Mouse (Mus musculus) heart, embryonic 13.5 days (tissue): Measurements from ENCODE around the gene Bcas3. TPM values are rescaled to one million over a fixed set of nuclear protein-coding genes. Genes with fewer than 3 reads are reported as not detected.

Source experiments
- ATAC-seq: fragments of 200-750 bp; cut with Nextera tagmentation; 2 replicates; pipeline ENCODE4 v1.8.0; 2017; ENCODE audit warnings: moderate TSS enrichment; ENCODE audit not compliant: insufficient number of reproducible peaks, low FRiP score, low TSS enrichment; ENCODE audit errors: extremely low read depth
- H3K27ac ChIP-seq: fragments of 300-500 bp; sonication (generic); replicated peaks from 2 replicates; pipeline ENCODE4 v1.5.1; 2015; ENCODE audit warnings: moderate library complexity, mild to moderate bottlenecking, inconsistent platforms
- H3K27me3 ChIP-seq: fragments of 300-500 bp; sonication (generic); replicated peaks from 2 replicates; pipeline ENCODE4 v1.6.1; 2015; ENCODE audit warnings: mild to moderate bottlenecking, inconsistent platforms
- H3K36me3 ChIP-seq: fragments of 300-500 bp; sonication (generic); 2 replicates; pipeline ENCODE4 v1.6.1; 2015; ENCODE audit warnings: mild to moderate bottlenecking, inconsistent platforms
- H3K4me1 ChIP-seq: fragments of 300-500 bp; sonication (generic); 2 replicates; pipeline ENCODE4 v1.6.1; 2015; ENCODE audit warnings: inconsistent platforms
- H3K4me2 ChIP-seq: fragments of 300-500 bp; sonication (generic); 2 replicates; pipeline ENCODE4 v1.6.1; 2015; ENCODE audit warnings: inconsistent platforms, mild to moderate bottlenecking, moderate library complexity
- H3K4me3 ChIP-seq: fragments of 300-500 bp; sonication (generic); 2 replicates; pipeline ENCODE4 v1.5.1; 2015; ENCODE audit warnings: moderate library complexity, mild to moderate bottlenecking, inconsistent platforms
- H3K9ac ChIP-seq: fragments of 300-500 bp; sonication (generic); 2 replicates; pipeline ENCODE4 v1.6.1; 2015; ENCODE audit warnings: inconsistent platforms, mild to moderate bottlenecking, moderate library complexity
- H3K9me3 ChIP-seq: fragments of 300-500 bp; sonication (generic); 2 replicates; pipeline ENCODE4 v1.6.1; 2016; ENCODE audit warnings: inconsistent platforms
- WGBS: fragments of 180-500 bp; shearing (Covaris S2); methylation state at CpG from one replicate; pipeline ENCODE4 v1.1.7; 2015; ENCODE audit warnings: mixed read lengths; 5-methylcytosine and 5-hydroxymethylcytosine counted together
- polyA plus RNA-seq: library from polyadenylated mRNA; unstranded; fragments of >200 nt; fragmentation: Nextera tagmentation; extraction: Ambion mirVana; gene quantifications from 2 replicates; pipeline ENCODE4 v1.2.1, GENCODE M21; 2015

Bcas3 gene
- polyA plus RNA-seq, 1 experiment from 2014 or later, result 18.3 TPM

DNA sequence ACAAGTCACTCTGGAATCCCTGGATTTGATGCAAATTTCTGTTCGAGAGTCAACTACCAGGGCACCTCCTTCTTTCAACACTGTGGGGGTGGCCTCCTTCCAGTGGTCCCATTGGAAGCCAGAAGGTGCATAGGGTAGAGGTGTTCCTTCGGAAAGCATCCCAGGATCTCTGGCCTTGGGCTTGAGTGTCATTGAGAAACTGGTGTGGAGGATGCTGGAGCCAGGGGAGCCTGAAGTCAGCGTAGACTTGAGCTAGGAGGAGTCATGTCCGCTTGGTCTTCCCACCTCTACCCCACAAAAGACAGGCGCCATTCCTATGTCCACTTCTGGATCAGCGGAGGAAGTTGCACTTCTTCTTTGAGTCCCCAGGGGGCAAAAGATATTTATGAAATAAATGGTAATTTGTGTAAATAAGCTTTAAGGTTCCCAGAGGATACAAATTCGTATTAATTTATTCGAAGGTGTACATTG, 488.3 kb downstream of the Bcas3 start:
- Histone ChIP-seq H3K9ac (peak overlapping the region; percentile 90), H3K4me1 (peaks cover 59% of the 10 kb centered on the region), H3K9me3 (no peaks in the 10 kb centered on the region), H3K4me3 (peak overlapping the region; percentile 73), H3K36me3 (no peaks in the 10 kb centered on the region), H3K4me2 (peak overlapping the region; percentile 88), H3K27me3 (peaks cover 82% of the 10 kb centered on the region), H3K27ac (0 out of 2 replicates have a peak overlapping the region, but pooled peaks have one; percentile 3)
- WGBS, result 28% methylated on average over 8 of the region's 8 CpGs
- no peak for ATAC-seq

DNA sequence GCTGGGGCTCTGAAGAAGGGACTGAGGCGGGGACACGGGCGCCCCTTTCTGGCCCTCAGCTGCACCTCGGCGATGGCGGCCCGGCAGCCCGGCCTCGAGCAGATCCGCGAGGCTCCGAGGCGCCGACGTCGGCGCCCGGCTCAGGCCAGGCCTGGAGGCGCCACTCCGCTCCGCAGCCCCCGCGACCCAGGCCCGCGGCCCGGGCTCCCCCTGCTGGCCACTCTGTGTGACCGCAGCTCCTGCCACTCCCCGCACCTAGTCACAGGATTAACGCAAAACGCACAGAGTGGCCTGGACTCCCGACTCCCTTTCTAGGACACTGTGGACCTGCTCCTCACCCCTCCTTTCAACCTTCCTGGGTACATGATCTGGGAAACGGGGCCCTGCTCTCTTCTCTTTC, 489.0 kb downstream of the Bcas3 start:
- no peaks in the 10 kb centered on the region for H3K9me3 ChIP-seq
- peaks cover 82% of the 10 kb centered on the region for H3K27me3 ChIP-seq
- peak overlapping the region; percentile 88 for H3K4me2 ChIP-seq
- peak overlapping the region; percentile 73 for H3K4me3 ChIP-seq
- H3K9ac ChIP-seq, result peak overlapping the region; percentile 80
- WGBS, result 2% methylated on average over 32 of the region's 32 CpGs
- H3K27ac ChIP-seq, result no peak overlapping the region; the same call in 1 of the 2 replicates
- H3K4me1 ChIP-seq, result peaks cover 54% of the 10 kb centered on the region
- no peaks in the 10 kb centered on the region for H3K36me3 ChIP-seq
- ATAC-seq, result 0 out of 2 replicates have a peak, but pooled peaks have one; percentile 44

DNA sequence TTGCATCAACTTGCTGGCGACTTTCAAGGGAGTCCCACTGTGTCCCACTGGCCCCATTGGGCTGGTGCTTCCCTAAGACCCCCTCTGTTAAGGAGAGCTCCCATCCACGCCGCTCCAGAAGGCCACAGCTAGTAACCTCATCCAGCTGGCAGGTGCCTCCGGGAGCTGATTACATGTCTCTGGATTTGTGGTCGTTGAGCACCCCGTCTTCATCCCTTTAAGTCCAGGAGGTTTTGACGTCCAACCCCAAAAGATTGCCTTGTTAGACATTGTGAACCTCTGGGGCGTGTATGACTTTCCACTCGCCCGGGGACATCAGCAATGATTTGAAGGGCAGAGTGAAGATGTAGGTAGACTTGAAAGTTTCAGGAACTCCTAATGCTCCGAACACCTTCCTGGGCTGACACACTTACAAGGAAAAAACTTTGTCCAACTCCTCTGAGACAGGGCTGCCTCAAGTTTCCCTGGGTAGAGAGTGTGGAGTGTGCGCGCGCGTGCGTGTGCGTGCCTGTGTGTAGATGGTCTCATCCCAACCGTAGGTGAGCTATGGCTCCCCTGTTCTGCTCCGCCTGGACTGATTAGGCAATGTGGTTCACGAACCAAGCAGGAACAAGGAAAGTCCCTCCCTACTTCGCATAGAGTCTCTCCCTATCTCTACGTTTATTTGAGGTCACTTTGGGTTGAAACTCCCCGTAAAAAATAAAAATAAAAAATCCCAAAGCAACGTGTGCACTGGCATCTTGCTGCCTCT, 489.8 kb downstream of the Bcas3 start:
- no peaks in the 10 kb centered on the region for H3K9me3 ChIP-seq
- 5% methylated on average over 24 of the region's 24 CpGs for WGBS
- peak overlapping the region; percentile 73 for H3K4me3 ChIP-seq
- peak overlapping the region; percentile 88 for H3K4me2 ChIP-seq
- peak overlapping the region; percentile 62; the same call in 1 of the 2 replicates for H3K27ac ChIP-seq
- H3K36me3 ChIP-seq, result no peaks in the 10 kb centered on the region
- H3K4me1 ChIP-seq, result peaks cover 46% of the 10 kb centered on the region
- ATAC-seq, result no peak
- H3K9ac ChIP-seq, result peak overlapping the region; percentile 80; the same call in 1 of the 2 replicates
- peaks cover 78% of the 10 kb centered on the region for H3K27me3 ChIP-seq

DNA sequence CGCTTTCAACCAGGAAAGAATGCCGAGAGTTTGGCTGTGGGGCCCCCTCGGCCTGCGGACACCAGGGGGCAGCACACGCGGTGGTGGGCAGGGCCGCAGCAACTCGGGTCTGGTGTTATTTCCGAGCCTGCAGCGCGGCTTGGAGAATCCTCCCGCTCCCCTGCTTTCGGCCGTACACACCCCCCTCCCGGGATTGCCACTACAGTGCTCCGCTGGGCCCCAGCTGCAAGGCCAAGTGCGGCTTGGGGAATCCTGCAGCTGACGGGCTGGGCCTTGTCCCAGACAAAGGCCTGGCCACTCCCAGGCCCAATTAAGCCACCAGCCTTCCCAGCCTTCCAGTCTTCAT, 490.4 kb downstream of the Bcas3 start:
- peaks cover 78% of the 10 kb centered on the region for H3K27me3 ChIP-seq
- ATAC-seq, result no peak

DNA sequence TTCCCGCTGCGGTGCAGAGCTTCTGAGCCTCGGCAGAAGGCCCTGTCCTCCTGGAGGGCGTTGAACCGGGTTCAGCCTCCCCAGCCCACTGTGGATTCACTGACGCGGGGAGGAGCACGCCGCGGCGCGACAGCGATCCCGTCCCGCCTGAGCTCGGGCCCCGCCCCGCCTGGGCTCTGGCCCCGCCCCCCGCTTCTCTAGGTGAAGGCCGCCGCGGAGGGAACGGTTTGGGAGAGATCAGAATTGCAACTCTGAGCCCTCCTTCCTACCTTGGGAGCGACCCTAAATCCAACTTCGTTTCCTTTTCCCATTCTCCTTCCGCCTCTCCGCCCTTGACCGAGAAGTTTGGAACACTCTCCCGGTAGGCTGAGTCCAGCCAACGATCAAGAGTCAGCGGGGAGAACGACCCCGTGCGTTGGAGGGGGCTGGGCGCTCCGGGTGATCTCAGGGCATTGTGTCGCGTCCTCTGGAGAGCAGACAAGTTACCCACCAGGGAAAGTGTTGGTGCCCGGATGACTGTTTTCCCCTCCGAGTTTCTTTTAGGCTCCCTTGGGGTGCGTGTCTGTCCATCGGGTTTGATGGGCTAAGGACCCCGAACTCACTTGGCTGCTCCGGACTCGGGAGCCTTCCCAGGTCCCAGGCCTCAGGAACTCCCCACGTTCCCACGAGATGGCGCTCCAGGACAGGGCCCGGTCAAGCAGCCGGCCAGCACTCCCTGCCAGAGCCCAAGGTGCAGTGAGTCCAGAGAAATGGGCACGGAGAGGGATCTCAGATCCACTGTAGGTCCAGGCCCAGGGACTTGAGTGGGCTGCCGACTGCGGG, 491.4 kb downstream of the Bcas3 start:
- peak overlapping the region; percentile 62 for H3K27ac ChIP-seq
- H3K36me3 ChIP-seq, result no peaks in the 10 kb centered on the region
- no peaks in the 10 kb centered on the region for H3K9me3 ChIP-seq
- H3K4me3 ChIP-seq, result peak overlapping the region; percentile 73
- under 1% methylated on average over 54 of the region's 54 CpGs for WGBS
- H3K4me2 ChIP-seq, result peak overlapping the region; percentile 88
- peak overlapping the region; percentile 80 for H3K9ac ChIP-seq
- peak; percentile 12; the same call in 1 of the 2 replicates for ATAC-seq
- peaks cover 71% of the 10 kb centered on the region for H3K27me3 ChIP-seq
- peaks cover 47% of the 10 kb centered on the region for H3K4me1 ChIP-seq

More for the DNA sequence above, 490.4 kb downstream of the Bcas3 start:
- H3K9me3 ChIP-seq, result no peaks in the 10 kb centered on the region
- H3K27ac ChIP-seq, result peak overlapping the region; percentile 62
- no peaks in the 10 kb centered on the region for H3K36me3 ChIP-seq
- peak overlapping the region; percentile 73 for H3K4me3 ChIP-seq
- H3K9ac ChIP-seq, result peak overlapping the region; percentile 80
- WGBS, result 1% methylated on average over 18 of the region's 18 CpGs
- peak overlapping the region; percentile 88 for H3K4me2 ChIP-seq
- peaks cover 41% of the 10 kb centered on the region for H3K4me1 ChIP-seq

DNA sequence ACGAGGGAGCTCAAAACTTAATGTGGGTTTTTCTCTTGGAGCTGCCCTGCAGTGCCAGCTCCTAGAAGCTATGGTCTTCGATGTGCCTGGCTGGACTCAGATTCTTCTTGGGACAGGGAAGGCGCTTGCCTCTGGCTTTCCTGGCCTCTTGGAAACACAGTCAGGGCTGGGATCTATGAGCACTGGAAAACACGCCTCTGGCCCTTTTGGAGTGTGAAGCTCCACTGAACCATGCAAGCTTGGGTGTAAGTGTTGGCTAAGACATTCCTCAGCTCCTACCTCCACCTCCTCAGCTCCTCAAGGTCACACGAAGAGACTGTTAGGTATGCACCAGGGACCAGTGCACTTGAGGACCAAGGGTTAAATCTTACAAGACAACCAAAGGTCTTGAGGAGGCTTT, 492.0 kb downstream of the Bcas3 start:
- Histone ChIP-seq H3K4me2 (peak overlapping the region; percentile 88), H3K4me1 (peaks cover 47% of the 10 kb centered on the region), H3K9ac (peak overlapping the region; percentile 80), H3K9me3 (no peaks in the 10 kb centered on the region), H3K27ac (no peak overlapping the region), H3K4me3 (peak overlapping the region; percentile 73), H3K27me3 (peaks cover 68% of the 10 kb centered on the region), H3K36me3 (no peaks in the 10 kb centered on the region)
- ATAC-seq, result no peak
- 29% methylated on average over 5 of the region's 5 CpGs for WGBS

DNA sequence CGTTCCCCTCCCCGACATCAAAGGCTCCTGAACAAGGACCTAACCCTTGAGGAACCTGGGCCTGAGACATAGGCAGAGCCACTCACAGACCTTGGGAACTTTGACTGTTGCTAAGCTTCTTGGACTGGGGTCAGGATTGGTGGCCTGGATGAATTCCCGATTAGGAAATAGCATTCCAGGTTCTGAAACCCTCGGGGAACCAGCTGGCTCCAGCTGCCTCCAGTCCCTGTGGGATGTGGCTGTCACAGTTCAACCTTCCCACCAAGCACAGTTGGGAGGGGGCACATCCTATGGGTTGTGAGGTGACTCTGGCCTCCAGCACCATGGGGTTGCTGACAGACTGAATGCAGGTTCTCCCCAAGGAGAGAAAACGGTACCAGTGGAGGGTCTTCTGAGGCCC, 493.0 kb downstream of the Bcas3 start:
- peaks cover 61% of the 10 kb centered on the region for H3K27me3 ChIP-seq
- ATAC-seq, result no peak
- H3K36me3 ChIP-seq, result no peaks in the 10 kb centered on the region
- H3K9ac ChIP-seq, result no peak overlapping the region
- no peak overlapping the region for H3K4me2 ChIP-seq
- no peak overlapping the region for H3K27ac ChIP-seq
- H3K4me1 ChIP-seq, result peaks cover 38% of the 10 kb centered on the region
- no peak overlapping the region for H3K4me3 ChIP-seq
- H3K9me3 ChIP-seq, result no peaks in the 10 kb centered on the region
- WGBS, result 35% methylated on average over 5 of the region's 5 CpGs

DNA sequence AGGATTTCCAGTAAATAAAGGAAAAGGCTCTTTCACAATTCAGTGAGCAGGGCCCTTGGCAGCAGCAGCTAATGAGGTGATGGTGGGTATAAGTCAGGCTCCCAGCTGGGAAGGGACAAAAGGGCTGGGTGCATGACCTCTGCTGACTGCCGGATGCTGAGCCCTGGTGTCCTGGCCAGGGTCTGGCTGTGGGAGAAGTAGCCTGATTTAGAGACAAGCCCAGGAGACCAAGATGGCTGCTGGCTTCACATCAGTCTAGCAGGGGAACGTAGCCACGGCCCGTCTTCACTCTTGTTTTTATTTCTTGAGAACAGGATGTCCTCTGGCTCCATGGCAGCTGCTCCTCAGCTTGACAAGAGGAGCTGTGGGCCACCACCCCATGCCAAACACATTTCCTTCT, 493.5 kb downstream of the Bcas3 start:
- no peaks in the 10 kb centered on the region for H3K36me3 ChIP-seq
- no peak overlapping the region for H3K9ac ChIP-seq
- H3K4me3 ChIP-seq, result no peak overlapping the region
- H3K4me1 ChIP-seq, result peaks cover 33% of the 10 kb centered on the region
- ATAC-seq, result no peak
- H3K27me3 ChIP-seq, result peaks cover 56% of the 10 kb centered on the region
- WGBS, result 46% methylated on average over 4 of the region's 4 CpGs
- H3K4me2 ChIP-seq, result no peak overlapping the region
- no peaks in the 10 kb centered on the region for H3K9me3 ChIP-seq
- no peak overlapping the region for H3K27ac ChIP-seq

DNA sequence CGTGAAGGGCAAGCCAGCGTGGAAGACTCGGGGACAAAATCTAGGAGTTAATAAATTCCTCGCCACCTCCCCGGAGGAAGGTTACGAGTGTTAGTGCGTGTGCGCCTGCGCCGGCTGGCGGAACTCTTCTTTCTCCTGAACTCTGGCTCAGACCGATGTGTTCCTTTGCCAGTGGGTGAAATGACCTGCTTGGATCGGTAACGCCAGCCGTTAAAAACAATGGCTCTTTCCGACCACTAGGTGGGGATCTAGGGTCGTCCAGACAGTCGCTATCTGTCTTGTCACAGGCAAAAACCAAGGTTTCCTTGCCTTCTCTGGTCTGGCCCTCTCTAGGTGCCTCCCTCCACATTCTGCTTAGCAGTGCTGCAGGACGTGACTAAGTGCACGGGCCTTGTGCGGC, 496.1 kb downstream of the Bcas3 start:
- Histone ChIP-seq H3K9ac (peak overlapping the region; percentile 77), H3K9me3 (no peaks in the 10 kb centered on the region), H3K27me3 (peaks cover 41% of the 10 kb centered on the region), H3K4me3 (peak overlapping the region; percentile 44), H3K36me3 (no peaks in the 10 kb centered on the region), H3K4me2 (peak overlapping the region; percentile 71), H3K27ac (no peak overlapping the region), H3K4me1 (peaks cover 11% of the 10 kb centered on the region; the same call in 1 of the 2 replicates)
- 4% methylated on average over 21 of the region's 21 CpGs for WGBS
- no peak for ATAC-seq

DNA sequence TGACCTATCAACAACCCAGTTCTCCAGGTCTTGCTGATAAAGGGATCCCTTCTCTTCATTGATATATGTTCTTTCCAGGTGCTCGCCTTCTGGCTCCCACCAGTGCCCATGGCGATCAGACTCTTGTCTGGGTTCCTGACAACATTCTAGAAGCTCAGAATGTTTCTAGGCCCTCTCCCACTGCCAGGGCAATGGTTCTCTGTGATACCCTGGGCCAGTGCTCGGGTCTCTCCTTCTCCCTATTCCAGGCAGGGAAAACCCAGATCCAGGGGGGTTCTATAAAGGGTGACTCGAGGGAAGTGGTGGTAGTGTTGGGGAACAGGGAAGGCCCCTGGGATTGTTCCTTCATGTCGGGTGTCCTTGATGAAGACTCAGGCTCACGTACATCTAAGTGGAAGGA, 497.3 kb downstream of the Bcas3 start, which contains the start of gene Gm11444:
Gene Gm11444, minus strand, starts transcription at position 101 of the 400 bp plus-strand sequence.
- Histone ChIP-seq H3K4me1 (0 out of 2 replicates have a peak, but pooled peaks cover 7% of the 10 kb centered on the region), H3K27me3 (peaks cover 36% of the 10 kb centered on the region), H3K9me3 (no peaks in the 10 kb centered on the region), H3K36me3 (no peaks in the 10 kb centered on the region), H3K4me3 (peak within 1 kb of the TSS; percentile 44; the same call in 1 of the 2 replicates), H3K27ac (no peak within 1 kb of the TSS), H3K4me2 (peak within 1 kb of the TSS; percentile 71), H3K9ac (no peak within 1 kb of the TSS)
- 78% methylated on average over 6 of the region's 6 CpGs for whole genome bisulfite sequencing
- no peak for ATAC-seq

DNA sequence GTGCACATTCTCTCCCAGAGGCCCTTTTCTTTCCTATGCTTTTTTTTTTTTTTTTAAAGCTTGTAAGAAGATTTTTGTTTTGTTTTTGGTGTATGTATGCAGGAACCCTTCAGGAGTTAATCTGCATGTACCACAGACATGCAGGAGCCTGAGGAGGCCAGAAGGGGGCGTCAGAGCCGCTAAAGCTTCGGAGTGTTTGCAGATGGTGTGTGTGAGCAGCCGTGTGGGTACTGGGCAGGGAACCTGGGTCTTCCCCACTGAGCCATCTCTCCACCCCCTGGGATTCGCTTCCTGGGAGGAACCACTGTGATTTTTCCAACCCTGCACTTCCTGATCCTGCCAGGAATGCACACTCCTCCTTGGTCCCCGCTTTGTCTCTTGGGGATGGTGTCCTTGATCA, 497.8 kb downstream of the Bcas3 start:
- Histone ChIP-seq H3K4me1 (0 out of 2 replicates have a peak, but pooled peaks cover 7% of the 10 kb centered on the region), H3K4me2 (no peak overlapping the region), H3K9me3 (no peaks in the 10 kb centered on the region), H3K36me3 (no peaks in the 10 kb centered on the region), H3K27me3 (peaks cover 31% of the 10 kb centered on the region), H3K27ac (no peak overlapping the region), H3K4me3 (no peak overlapping the region), H3K9ac (no peak overlapping the region)
- WGBS, result 35% methylated on average over 6 of the region's 6 CpGs
- ATAC-seq, result no peak
